Mouse (Mus musculus): ENCODE data around the gene Rnf43. TPM values are rescaled to one million over a fixed set of nuclear protein-coding genes. Genes with fewer than 3 reads are reported as not detected.

The Rnf43 gene
- polyA plus RNA-seq, 1 experiment from 2014 or later, result 2.1 TPM

DNA sequence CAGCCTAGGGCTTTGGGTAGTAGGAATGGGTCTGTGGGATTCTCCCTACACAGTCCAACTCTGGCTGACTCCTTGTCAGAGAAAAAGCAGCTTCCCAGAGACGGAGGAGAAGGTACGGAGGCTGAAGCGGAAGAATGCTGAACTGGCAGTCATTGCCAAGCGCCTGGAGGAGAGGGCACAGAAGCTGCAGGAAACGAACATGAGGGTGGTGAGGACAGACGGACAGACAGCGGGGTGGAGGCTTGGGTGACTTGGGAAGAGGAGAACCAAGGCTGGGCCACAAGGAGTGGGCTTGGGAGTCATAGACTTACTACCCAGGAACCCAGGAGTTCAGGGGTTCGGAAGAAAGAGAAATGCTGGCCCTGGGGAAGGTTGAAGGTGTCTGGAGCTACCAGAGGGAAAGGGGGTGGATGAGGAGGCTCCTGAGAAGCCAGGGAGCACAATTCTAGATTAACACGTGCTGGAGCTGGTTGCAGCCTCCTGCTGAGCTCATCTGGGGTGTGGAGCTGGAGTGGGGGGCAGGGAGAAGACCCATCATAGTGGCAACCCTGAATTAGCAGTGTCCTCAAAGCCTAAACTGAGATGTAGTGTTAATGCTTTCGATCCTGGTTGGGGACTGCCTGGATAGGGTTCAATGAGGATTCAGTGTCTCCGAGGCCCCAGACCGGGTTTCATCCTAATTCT, 100.3 kb downstream of the Rnf43 start:
- Histone ChIP-seq H3K27me3 (ENCODE audit: control insufficient read depth, insufficient read depth, low read length) (peaks cover 79% of the 10 kb centered on the region), H3K4me2 (ENCODE audit: low read depth, low read length) (no peak overlapping the region), H3K9ac (ENCODE audit: low read length) (no peak overlapping the region), H3K4me3 (ENCODE audit: low read length) (no peak overlapping the region), H3K4me1 (ENCODE audit: control insufficient read depth, insufficient read depth, low read length) (peaks cover 12% of the 10 kb centered on the region), H3K27ac (ENCODE audit: low read length) (no peak overlapping the region), H3K36me3 (ENCODE audit: control insufficient read depth, insufficient read depth) (no peaks in the 10 kb centered on the region), H3K9me3 (replicated peaks; ENCODE audit: control insufficient read depth, low read length) (no peaks in the 10 kb centered on the region)
- WGBS, result 41% methylated on average over 12 of the region's 12 CpGs
- ATAC-seq (replicated peaks; ENCODE audit: extremely low read depth, insufficient read depth, low FRiP score), result no peak

- no peak overlapping the region; the same call in 1 of the 2 replicates for H3K9ac ChIP-seq (ENCODE audit: low read length)
- peak overlapping the region; percentile 70 for H3K4me2 ChIP-seq (ENCODE audit: low read depth, low read length)
- H3K27me3 ChIP-seq (ENCODE audit: control insufficient read depth, insufficient read depth, low read length), result peaks cover 79% of the 10 kb centered on the region
- H3K9me3 ChIP-seq (replicated peaks; ENCODE audit: control insufficient read depth, low read length), result no peaks in the 10 kb centered on the region
- WGBS, result 5% methylated on average over 17 of the region's 17 CpGs
- peaks cover 12% of the 10 kb centered on the region for H3K4me1 ChIP-seq (ENCODE audit: control insufficient read depth, insufficient read depth, low read length)
- no peaks in the 10 kb centered on the region for H3K36me3 ChIP-seq (ENCODE audit: control insufficient read depth, insufficient read depth)
- ATAC-seq (replicated peaks; ENCODE audit: extremely low read depth, insufficient read depth, low FRiP score), result no peak
- H3K27ac ChIP-seq (ENCODE audit: low read length), result no peak overlapping the region
- H3K4me3 ChIP-seq (ENCODE audit: low read length), result peak overlapping the region; percentile 46
Observed at GRCm38 (mm10) chr11:87763511-87763987, 101.0 kb downstream of the Rnf43 start.

GRCm38 (mm10) chr11:87763988-87764876, 101.7 kb downstream of the Rnf43 start:
- H3K27me3 ChIP-seq (ENCODE audit: control insufficient read depth, insufficient read depth, low read length), result peaks cover 79% of the 10 kb centered on the region
- H3K27ac ChIP-seq (ENCODE audit: low read length), result no peak overlapping the region
- H3K9ac ChIP-seq (ENCODE audit: low read length), result peak overlapping the region; percentile 42
- H3K4me2 ChIP-seq (ENCODE audit: low read depth, low read length), result peak overlapping the region; percentile 70
- 2% methylated on average over 65 of the region's 65 CpGs for WGBS
- H3K4me1 ChIP-seq (ENCODE audit: control insufficient read depth, insufficient read depth, low read length), result peaks cover 12% of the 10 kb centered on the region
- ATAC-seq (replicated peaks; ENCODE audit: extremely low read depth, insufficient read depth, low FRiP score), result peak; percentile 25; the same call in 1 of the 2 replicates
- H3K36me3 ChIP-seq (ENCODE audit: control insufficient read depth, insufficient read depth), result no peaks in the 10 kb centered on the region
- H3K4me3 ChIP-seq (ENCODE audit: low read length), result peak overlapping the region; percentile 46
- H3K9me3 ChIP-seq (replicated peaks; ENCODE audit: control insufficient read depth, low read length), result no peaks in the 10 kb centered on the region

DNA sequence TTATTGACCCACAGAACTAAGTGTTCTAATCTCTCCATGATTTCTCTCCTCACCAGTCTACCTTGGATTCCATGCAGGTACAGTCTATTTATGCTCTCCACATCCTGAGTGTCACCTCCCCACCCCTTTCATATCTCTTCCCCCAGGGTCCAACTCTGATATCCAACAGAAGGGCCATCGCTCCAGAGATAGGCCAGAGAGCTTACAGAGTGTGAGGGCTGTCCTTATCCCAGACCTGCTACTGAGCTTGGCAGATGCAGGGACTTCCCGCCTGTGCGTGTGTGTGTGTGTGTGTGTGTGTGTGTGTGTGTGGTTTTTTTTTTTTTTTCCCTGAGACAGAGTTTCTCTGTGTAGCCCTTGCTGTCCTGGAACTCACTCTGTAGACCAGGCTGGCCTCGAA, 106.2 kb downstream of the Rnf43 start:
- no peak overlapping the region for H3K4me2 ChIP-seq (ENCODE audit: low read depth, low read length)
- H3K27me3 ChIP-seq (ENCODE audit: control insufficient read depth, insufficient read depth, low read length), result peaks cover 39% of the 10 kb centered on the region
- H3K9ac ChIP-seq (ENCODE audit: low read length), result no peak overlapping the region
- no peak overlapping the region for H3K27ac ChIP-seq (ENCODE audit: low read length)
- no peak overlapping the region for H3K4me3 ChIP-seq (ENCODE audit: low read length)
- no peak for ATAC-seq (replicated peaks; ENCODE audit: extremely low read depth, insufficient read depth, low FRiP score)
- H3K9me3 ChIP-seq (replicated peaks; ENCODE audit: control insufficient read depth, low read length), result no peaks in the 10 kb centered on the region
- H3K4me1 ChIP-seq (ENCODE audit: control insufficient read depth, insufficient read depth, low read length), result peaks cover 7% of the 10 kb centered on the region
- no peaks in the 10 kb centered on the region for H3K36me3 ChIP-seq (ENCODE audit: control insufficient read depth, insufficient read depth)
- 70% methylated on average over 4 of the region's 4 CpGs for WGBS

GRCm38 (mm10) chr11:87770989-87771388, 108.5 kb downstream of the Rnf43 start:
- Histone ChIP-seq H3K4me1 (ENCODE audit: control insufficient read depth, insufficient read depth, low read length) (no peaks in the 10 kb centered on the region), H3K36me3 (ENCODE audit: control insufficient read depth, insufficient read depth) (no peaks in the 10 kb centered on the region), H3K9me3 (replicated peaks; ENCODE audit: control insufficient read depth, low read length) (no peaks in the 10 kb centered on the region), H3K4me3 (ENCODE audit: low read length) (no peak overlapping the region), H3K27me3 (ENCODE audit: control insufficient read depth, insufficient read depth, low read length) (peaks cover 17% of the 10 kb centered on the region), H3K9ac (ENCODE audit: low read length) (no peak overlapping the region), H3K27ac (ENCODE audit: low read length) (no peak overlapping the region), H3K4me2 (ENCODE audit: low read depth, low read length) (no peak overlapping the region)
- ATAC-seq (replicated peaks; ENCODE audit: extremely low read depth, insufficient read depth, low FRiP score), result no peak
- 48% methylated on average over 3 of the region's 3 CpGs for WGBS

DNA sequence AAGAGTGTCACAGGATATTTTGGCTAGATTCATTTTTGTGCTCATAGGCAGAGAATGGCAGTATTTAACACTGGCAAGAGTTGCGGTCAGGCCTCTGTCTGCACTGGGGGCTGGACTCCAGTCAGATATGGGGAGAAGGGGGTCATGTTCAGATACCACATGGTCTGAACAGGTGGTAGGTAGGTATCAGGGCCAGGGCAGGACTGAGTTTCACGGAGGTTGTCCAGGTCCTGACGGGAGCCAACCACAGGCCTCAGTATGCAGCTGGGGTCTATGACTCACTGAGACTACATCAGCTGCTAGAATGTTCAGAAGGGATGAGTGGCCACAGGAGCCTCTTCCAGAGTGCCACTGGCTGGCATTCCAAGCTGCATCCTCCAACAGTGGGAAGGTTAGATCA, 109.8 kb downstream of the Rnf43 start:
- ATAC-seq (replicated peaks; ENCODE audit: extremely low read depth, insufficient read depth, low FRiP score), result no peak

GRCm38 (mm10) chr11:87778100-87778765, 115.7 kb downstream of the Rnf43 start:
- H3K4me2 ChIP-seq (ENCODE audit: low read depth, low read length), result peak overlapping the region; percentile 67
- ATAC-seq (replicated peaks; ENCODE audit: extremely low read depth, insufficient read depth, low FRiP score), result peak; percentile 62; the same call in 1 of the 2 replicates
- H3K4me1 ChIP-seq (ENCODE audit: control insufficient read depth, insufficient read depth, low read length), result peaks cover 5% of the 10 kb centered on the region; the same call in 1 of the 2 replicates
- no peaks in the 10 kb centered on the region for H3K36me3 ChIP-seq (ENCODE audit: control insufficient read depth, insufficient read depth)
- H3K4me3 ChIP-seq (ENCODE audit: low read length), result peak overlapping the region; percentile 42
- WGBS, result 11% methylated on average over 30 of the region's 32 CpGs
- no peak overlapping the region for H3K27ac ChIP-seq (ENCODE audit: low read length)
- peaks cover 13% of the 10 kb centered on the region; the same call in 1 of the 2 replicates for H3K27me3 ChIP-seq (ENCODE audit: control insufficient read depth, insufficient read depth, low read length)
- H3K9ac ChIP-seq (ENCODE audit: low read length), result peak overlapping the region; percentile 64
- no peaks in the 10 kb centered on the region for H3K9me3 ChIP-seq (replicated peaks; ENCODE audit: control insufficient read depth, low read length)

More for the DNA sequence above, 109.8 kb downstream of the Rnf43 start:
- no peak overlapping the region for H3K4me3 ChIP-seq (ENCODE audit: low read length)
- no peak overlapping the region for H3K9ac ChIP-seq (ENCODE audit: low read length)
- H3K36me3 ChIP-seq (ENCODE audit: control insufficient read depth, insufficient read depth), result no peaks in the 10 kb centered on the region
- WGBS, result 76% methylated on average over 3 of the region's 3 CpGs
- 0 out of 2 replicates have a peak, but pooled peaks cover 9% of the 10 kb centered on the region for H3K27me3 ChIP-seq (ENCODE audit: control insufficient read depth, insufficient read depth, low read length)
- H3K27ac ChIP-seq (ENCODE audit: low read length), result no peak overlapping the region
- no peaks in the 10 kb centered on the region for H3K9me3 ChIP-seq (replicated peaks; ENCODE audit: control insufficient read depth, low read length)
- no peaks in the 10 kb centered on the region for H3K4me1 ChIP-seq (ENCODE audit: control insufficient read depth, insufficient read depth, low read length)
- no peak overlapping the region for H3K4me2 ChIP-seq (ENCODE audit: low read depth, low read length)

DNA sequence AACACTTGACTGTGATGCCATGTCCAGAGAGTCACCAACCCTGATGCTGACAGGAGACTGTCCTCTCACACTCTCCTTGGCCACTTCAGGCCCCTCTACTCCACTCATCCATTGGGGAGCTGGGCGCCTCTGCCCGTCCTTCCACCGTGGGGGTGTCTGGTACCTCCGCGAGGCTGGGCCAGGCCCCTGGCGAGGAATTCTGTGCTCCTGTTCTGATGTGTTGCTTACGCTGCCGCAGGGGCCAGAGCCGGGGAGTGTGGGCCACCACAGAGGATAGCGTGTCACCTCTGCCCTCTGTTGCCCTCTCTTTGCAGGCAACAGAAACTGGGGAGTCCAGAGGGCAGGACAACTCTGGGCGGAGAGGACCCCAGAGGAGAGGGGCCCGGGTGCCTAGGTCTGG, 116.4 kb downstream of the Rnf43 start:
- ATAC-seq (replicated peaks; ENCODE audit: extremely low read depth, insufficient read depth, low FRiP score), result no peak
- peaks cover 13% of the 10 kb centered on the region; the same call in 1 of the 2 replicates for H3K27me3 ChIP-seq (ENCODE audit: control insufficient read depth, insufficient read depth, low read length)
- H3K4me2 ChIP-seq (ENCODE audit: low read depth, low read length), result peak overlapping the region; percentile 67
- 42% methylated on average over 12 of the region's 12 CpGs for WGBS
- H3K27ac ChIP-seq (ENCODE audit: low read length), result no peak overlapping the region
- H3K36me3 ChIP-seq (ENCODE audit: control insufficient read depth, insufficient read depth), result no peaks in the 10 kb centered on the region
- H3K4me1 ChIP-seq (ENCODE audit: control insufficient read depth, insufficient read depth, low read length), result peaks cover 5% of the 10 kb centered on the region; the same call in 1 of the 2 replicates
- peak overlapping the region; percentile 42 for H3K4me3 ChIP-seq (ENCODE audit: low read length)
- no peaks in the 10 kb centered on the region for H3K9me3 ChIP-seq (replicated peaks; ENCODE audit: control insufficient read depth, low read length)
- 0 out of 2 replicates have a peak overlapping the region, but pooled peaks have one; percentile 33 for H3K9ac ChIP-seq (ENCODE audit: low read length)
